Mouse (Mus musculus) midbrain, embryonic 11.5 days (tissue): Measurements from ENCODE around the gene 9930021J03Rik. TPM values are rescaled to one million over a fixed set of nuclear protein-coding genes. Genes with fewer than 3 reads are reported as not detected.
A peak's percentile ranks its signal among the peaks of the same experiment; 100 is the strongest.

Source experiments
- ATAC-seq: fragments of 200-750 bp; cut with Nextera tagmentation; 2 replicates; pipeline ENCODE4 v1.8.0; 2017; ENCODE audit warnings: moderate TSS enrichment, moderate library complexity; ENCODE audit not compliant: low FRiP score
- DNase-seq: peaks from one replicate; pipeline ENCODE4 v3.0.0; 2015; ENCODE audit warnings: low spot score; ENCODE audit errors: missing footprints
- H3K27ac ChIP-seq: fragments of 300-500 bp; sonication (generic); 2 replicates; pipeline ENCODE4 v1.5.1; 2014; ENCODE audit warnings: low read depth, low read length
- H3K27me3 ChIP-seq: fragments of 300-500 bp; sonication (generic); 2 replicates; pipeline ENCODE4 v1.6.1; 2014; ENCODE audit warnings: mild to moderate bottlenecking, low read length, moderate library complexity, mixed read lengths; ENCODE audit not compliant: control insufficient read depth, insufficient read depth
- H3K36me3 ChIP-seq: fragments of 300-500 bp; sonication (generic); 2 replicates; pipeline ENCODE4 v1.6.1; 2014; ENCODE audit warnings: mild to moderate bottlenecking, low read length, moderate library complexity, mixed read lengths; ENCODE audit not compliant: control insufficient read depth, insufficient read depth
- H3K4me1 ChIP-seq: fragments of 300-500 bp; sonication (generic); 2 replicates; pipeline ENCODE4 v1.6.1; 2014; ENCODE audit warnings: low read length; ENCODE audit not compliant: control insufficient read depth, insufficient read depth
- H3K4me2 ChIP-seq: fragments of 300-500 bp; sonication (generic); 2 replicates; pipeline ENCODE4 v1.6.1; 2014; ENCODE audit warnings: mild to moderate bottlenecking, moderate library complexity
- H3K4me3 ChIP-seq: fragments of 300-500 bp; sonication (generic); 2 replicates; pipeline ENCODE4 v1.5.1; 2014; ENCODE audit warnings: low read depth, low read length
- H3K9ac ChIP-seq: fragments of 300-500 bp; sonication (generic); 2 replicates; pipeline ENCODE4 v1.6.1; 2014; ENCODE audit warnings: low read length
- H3K9me3 ChIP-seq: fragments of 300-500 bp; sonication (generic); 2 replicates; pipeline ENCODE4 v1.6.1; 2016; ENCODE audit warnings: low read length; ENCODE audit not compliant: control insufficient read depth
- WGBS: fragments of 180-500 bp; shearing (Covaris S2); extraction: QIAGEN DNeasy Blood & Tissue Kit; methylation state at CpG from one replicate; pipeline ENCODE4 v1.1.7; 2014; 5-methylcytosine and 5-hydroxymethylcytosine counted together
- polyA plus RNA-seq: library from polyadenylated mRNA; unstranded; fragments of >200 nt; fragmentation: Nextera tagmentation; extraction: Ambion mirVana; gene quantifications from 2 replicates; pipeline ENCODE4 v1.2.1, GENCODE M21; 2014

The 9930021J03Rik gene
- polyA plus RNA-seq, 1 experiment from 2014 or later = 7.7 TPM

GRCm38 (mm10) chr19:29750994-29751393 lies 54.8 kb downstream of the 9930021J03Rik start:
- Histone ChIP-seq H3K4me2 (no peak overlapping the region), H3K9me3 (no peaks in the 10 kb centered on the region), H3K9ac (no peak overlapping the region), H3K4me3 (no peak overlapping the region), H3K27me3 (no peaks in the 10 kb centered on the region), H3K36me3 (no peaks in the 10 kb centered on the region), H3K4me1 (no peaks in the 10 kb centered on the region), H3K27ac (no peak overlapping the region)
- DNase-seq (no peak), ATAC-seq (no peak)
- WGBS = 95% methylated on average over 3 of the region's 3 CpGs

DNA sequence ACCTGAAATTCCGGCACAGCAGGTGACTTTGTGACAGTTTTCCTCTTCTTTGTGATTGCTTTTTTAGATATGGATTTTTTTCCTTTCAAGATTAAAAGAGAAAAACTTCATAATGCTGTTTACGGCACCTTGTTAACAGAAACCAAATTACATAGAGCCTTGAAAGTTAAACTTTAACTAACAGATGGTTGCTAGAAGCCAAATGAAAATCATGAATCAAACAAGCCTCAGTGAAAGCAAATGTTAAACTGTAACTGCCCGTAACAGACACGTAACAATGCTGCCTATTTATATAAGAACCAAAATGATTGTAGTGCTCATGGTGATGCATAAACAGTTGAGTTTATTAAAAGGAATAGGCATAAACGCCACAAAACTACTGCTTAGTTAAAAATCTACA lies 62.3 kb downstream of the 9930021J03Rik start:
- ATAC-seq = no peak
- Histone ChIP-seq H3K9me3 (no peaks in the 10 kb centered on the region), H3K27me3 (no peaks in the 10 kb centered on the region)

GRCm38 (mm10) chr19:29740661-29741060 lies 65.1 kb downstream of the 9930021J03Rik start:
- DNase-seq (no peak), ATAC-seq (no peak)
- 83% methylated on average over 1 of the region's 1 CpGs for WGBS

More for the DNA sequence above, 62.3 kb downstream of the 9930021J03Rik start:
- Histone ChIP-seq H3K27ac (no peak overlapping the region), H3K9ac (no peak overlapping the region), H3K4me2 (no peak overlapping the region), H3K36me3 (no peaks in the 10 kb centered on the region), H3K4me1 (no peaks in the 10 kb centered on the region), H3K4me3 (no peak overlapping the region)
- no peak for DNase-seq
- 92% methylated on average over 5 of the region's 5 CpGs for WGBS

DNA sequence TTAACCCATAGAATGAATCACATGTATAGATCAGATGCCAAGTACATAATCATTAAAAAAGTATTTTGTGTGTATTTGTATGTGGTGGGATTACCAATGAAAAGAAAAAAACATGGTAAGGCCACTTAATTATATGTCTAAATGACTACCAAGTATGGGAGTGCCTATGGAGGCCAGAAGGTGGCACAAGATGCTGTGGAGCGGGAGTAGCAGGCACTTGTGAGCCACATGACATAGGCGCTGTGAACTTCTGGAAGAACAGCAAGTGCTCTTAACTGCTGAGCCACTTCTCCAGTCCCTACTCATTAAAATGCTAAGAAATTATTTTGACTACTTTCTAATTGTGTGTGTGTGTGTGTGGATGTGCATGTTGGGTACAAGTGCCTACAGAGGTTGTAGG lies 66.2 kb downstream of the 9930021J03Rik start:
- Histone ChIP-seq H3K4me1 (no peaks in the 10 kb centered on the region), H3K27me3 (no peaks in the 10 kb centered on the region), H3K27ac (no peak overlapping the region), H3K36me3 (no peaks in the 10 kb centered on the region), H3K4me3 (no peak overlapping the region), H3K9ac (no peak overlapping the region), H3K4me2 (no peak overlapping the region), H3K9me3 (no peaks in the 10 kb centered on the region)
- DNase-seq = peak; percentile 82
- 81% methylated on average over 2 of the region's 2 CpGs for WGBS
- ATAC-seq = no peak

More at GRCm38 (mm10) chr19:29740661-29741060, 65.1 kb downstream of the 9930021J03Rik start:
- no peaks in the 10 kb centered on the region for H3K4me1 ChIP-seq
- H3K9me3 ChIP-seq = no peaks in the 10 kb centered on the region
- H3K36me3 ChIP-seq = no peaks in the 10 kb centered on the region
- no peak overlapping the region for H3K4me2 ChIP-seq
- no peak overlapping the region for H3K4me3 ChIP-seq
- no peak overlapping the region for H3K27ac ChIP-seq
- H3K27me3 ChIP-seq = no peaks in the 10 kb centered on the region
- H3K9ac ChIP-seq = no peak overlapping the region

DNA sequence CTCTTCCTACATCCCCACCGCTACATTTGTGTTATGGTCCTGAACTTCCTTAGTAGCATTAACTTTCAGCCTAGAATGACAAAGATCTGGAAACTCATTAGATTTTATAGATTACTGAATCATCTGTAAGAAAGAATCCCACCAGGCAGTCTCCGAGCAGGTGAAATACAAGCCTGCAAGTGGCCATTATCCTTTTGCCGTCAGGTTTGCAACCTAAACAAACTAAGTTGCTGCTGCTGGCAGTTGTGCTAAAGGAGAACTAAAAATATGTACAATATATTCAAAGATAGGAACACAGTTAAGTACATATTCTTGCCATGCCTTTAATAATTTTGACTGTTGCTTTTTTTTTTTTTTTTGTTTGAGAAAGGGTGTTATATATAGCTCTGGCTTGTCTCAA lies 70.4 kb downstream of the 9930021J03Rik start:
- 87% methylated on average over 3 of the region's 3 CpGs for WGBS
- H3K36me3 ChIP-seq = no peaks in the 10 kb centered on the region
- no peak overlapping the region for H3K4me2 ChIP-seq
- no peak overlapping the region for H3K9ac ChIP-seq
- ATAC-seq = no peak
- H3K4me1 ChIP-seq = no peaks in the 10 kb centered on the region
- no peak overlapping the region for H3K27ac ChIP-seq
- DNase-seq = peak; percentile 73
- no peaks in the 10 kb centered on the region for H3K9me3 ChIP-seq
- no peak overlapping the region for H3K4me3 ChIP-seq
- H3K27me3 ChIP-seq = no peaks in the 10 kb centered on the region

DNA sequence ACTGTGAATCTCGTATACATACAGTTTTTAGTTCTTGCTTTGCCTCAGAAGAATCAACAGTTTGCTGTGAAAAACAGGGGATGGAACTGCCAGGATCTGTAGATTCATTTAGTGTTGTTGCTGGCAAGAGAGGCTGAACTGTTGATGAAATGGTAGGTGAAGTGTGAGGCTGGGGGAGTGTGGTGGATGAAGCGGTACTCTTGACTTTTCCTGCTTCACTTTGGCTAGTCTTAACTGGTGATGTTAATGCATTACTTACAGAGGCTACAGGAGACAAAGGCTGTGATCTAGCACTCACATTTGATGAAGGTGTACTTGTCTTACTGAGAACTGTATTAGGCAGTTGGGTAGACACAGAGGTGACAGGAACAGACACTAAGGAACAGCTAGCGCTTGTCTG lies 87.3 kb downstream of the 9930021J03Rik start:
- Histone ChIP-seq H3K9me3 (no peaks in the 10 kb centered on the region), H3K36me3 (peaks cover 11% of the 10 kb centered on the region), H3K27me3 (no peaks in the 10 kb centered on the region), H3K4me3 (no peak overlapping the region), H3K27ac (no peak overlapping the region), H3K4me1 (no peaks in the 10 kb centered on the region), H3K9ac (no peak overlapping the region), H3K4me2 (no peak overlapping the region)
- DNase-seq (peak; percentile 51), ATAC-seq (no peak)
- 97% methylated on average over 3 of the region's 3 CpGs for WGBS

DNA sequence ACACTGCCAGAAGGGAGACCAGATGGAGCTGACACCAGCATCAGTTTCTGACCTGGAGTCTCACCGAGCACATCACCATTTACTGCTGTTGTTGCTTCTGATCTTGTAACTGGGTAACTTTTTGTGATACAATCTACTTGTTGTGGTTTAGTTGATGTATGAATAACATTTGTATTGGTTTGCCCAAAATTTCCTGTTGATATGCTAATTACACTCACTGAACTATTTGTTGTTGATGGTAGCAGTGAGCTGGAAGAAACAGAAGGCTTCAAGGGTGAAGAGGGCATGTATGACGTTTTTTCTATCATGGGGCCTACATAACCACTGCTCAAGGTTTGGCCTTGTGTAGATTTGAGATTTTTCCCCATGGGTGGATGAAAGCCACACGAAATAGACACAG lies 87.9 kb downstream of the 9930021J03Rik start:
- H3K9ac ChIP-seq = no peak overlapping the region
- DNase-seq = peak; percentile 33
- H3K4me1 ChIP-seq = no peaks in the 10 kb centered on the region
- no peak overlapping the region for H3K4me3 ChIP-seq
- H3K9me3 ChIP-seq = no peaks in the 10 kb centered on the region
- H3K27me3 ChIP-seq = no peaks in the 10 kb centered on the region
- H3K4me2 ChIP-seq = no peak overlapping the region
- peaks cover 11% of the 10 kb centered on the region for H3K36me3 ChIP-seq
- ATAC-seq = no peak
- no peak overlapping the region for H3K27ac ChIP-seq
- WGBS = 93% methylated on average over 3 of the region's 3 CpGs

DNA sequence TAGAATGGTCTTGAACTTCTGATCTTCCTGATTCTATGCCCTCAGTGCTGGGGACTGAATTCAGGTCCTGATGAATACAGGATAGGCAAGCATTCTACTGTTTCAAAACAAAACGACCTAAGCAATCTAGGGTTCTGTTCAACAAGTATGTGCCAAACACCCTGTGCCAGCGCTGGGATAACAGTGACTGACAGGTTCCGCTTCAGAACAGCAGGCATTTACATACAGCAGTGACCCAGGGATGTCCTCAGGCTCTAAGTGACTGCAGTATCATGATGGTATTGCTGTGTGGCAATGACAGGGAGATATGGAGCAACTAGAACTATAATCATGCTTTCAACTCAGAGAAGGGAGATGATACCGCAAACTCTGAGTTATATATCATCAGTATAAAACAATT lies 92.3 kb downstream of the 9930021J03Rik start:
- Histone ChIP-seq H3K4me3 (no peak overlapping the region), H3K27ac (no peak overlapping the region), H3K27me3 (no peaks in the 10 kb centered on the region), H3K4me2 (no peak overlapping the region), H3K4me1 (no peaks in the 10 kb centered on the region), H3K9ac (no peak overlapping the region), H3K36me3 (peaks cover 4% of the 10 kb centered on the region; the same call in 1 of the 2 replicates), H3K9me3 (no peaks in the 10 kb centered on the region)
- 87% methylated on average over 4 of the region's 4 CpGs for WGBS
- DNase-seq (peak; percentile 56), ATAC-seq (no peak)

DNA sequence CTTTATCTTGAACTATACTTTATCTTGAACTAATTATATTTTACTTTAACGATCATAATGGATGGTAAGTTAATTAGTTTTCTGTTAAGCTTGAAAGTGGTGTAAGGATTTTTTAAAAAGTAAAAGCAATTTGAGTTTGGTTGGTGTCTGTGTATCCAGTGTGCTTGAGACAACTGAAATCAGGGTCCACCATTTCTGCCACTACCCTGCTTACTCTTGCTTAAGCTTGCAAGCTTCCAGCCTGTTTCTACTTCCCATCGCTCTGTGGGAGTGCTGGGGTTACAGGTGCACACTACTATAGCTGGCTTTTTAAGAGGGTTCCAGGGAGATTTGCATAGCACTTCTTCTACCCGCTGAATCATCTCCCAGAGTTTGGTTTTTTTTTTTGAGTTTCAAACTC lies 96.3 kb downstream of the 9930021J03Rik start:
- Histone ChIP-seq H3K4me1 (no peaks in the 10 kb centered on the region), H3K9me3 (no peaks in the 10 kb centered on the region), H3K9ac (no peak overlapping the region), H3K36me3 (no peaks in the 10 kb centered on the region), H3K27ac (no peak overlapping the region), H3K4me2 (no peak overlapping the region), H3K4me3 (no peak overlapping the region), H3K27me3 (no peaks in the 10 kb centered on the region)
- no peak for ATAC-seq
- WGBS = 82% methylated on average over 3 of the region's 3 CpGs
- peak; percentile 69 for DNase-seq

GRCm38 (mm10) chr19:29708461-29708860 lies 97.3 kb downstream of the 9930021J03Rik start:
- Histone ChIP-seq H3K4me2 (no peak overlapping the region), H3K36me3 (no peaks in the 10 kb centered on the region), H3K9ac (no peak overlapping the region), H3K4me1 (no peaks in the 10 kb centered on the region), H3K27me3 (no peaks in the 10 kb centered on the region), H3K4me3 (no peak overlapping the region), H3K9me3 (no peaks in the 10 kb centered on the region), H3K27ac (no peak overlapping the region)
- DNase-seq (peak; percentile 81), ATAC-seq (no peak)
- WGBS = 69% methylated on average over 5 of the region's 5 CpGs
